Mouse (Mus musculus) spleen, postnatal 14 days (tissue): Measurements from ENCODE around the gene Hlx.

Experiments used
- DNase-seq, 2 experiments: peaks; one replicate each; pipeline ENCODE4 v3.0.0; 2021 to 2022; ENCODE audit warnings: low spot score in 2 of 2

The Hlx gene

DNA sequence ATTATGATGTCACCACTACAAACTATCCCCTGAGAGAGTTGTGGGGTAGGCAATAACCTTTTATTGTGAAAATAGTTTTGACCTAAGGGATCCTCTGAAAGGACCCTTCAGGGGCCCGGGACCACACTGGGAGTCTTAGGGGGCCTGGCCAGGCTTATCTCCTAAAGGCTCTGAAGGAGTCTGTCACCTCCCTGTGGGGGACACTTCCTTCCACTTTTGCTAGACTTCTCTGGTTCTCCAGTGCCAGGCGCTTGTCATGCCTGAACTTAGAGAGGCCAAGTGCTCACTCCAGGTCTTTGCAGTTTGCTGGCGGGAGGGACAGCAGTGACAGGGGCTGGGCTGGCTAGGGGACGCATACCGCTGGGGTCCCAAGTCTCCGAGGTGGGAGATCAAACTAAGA, 16.3 kb downstream of the Hlx start:
- DNase-seq: no peak

DNA sequence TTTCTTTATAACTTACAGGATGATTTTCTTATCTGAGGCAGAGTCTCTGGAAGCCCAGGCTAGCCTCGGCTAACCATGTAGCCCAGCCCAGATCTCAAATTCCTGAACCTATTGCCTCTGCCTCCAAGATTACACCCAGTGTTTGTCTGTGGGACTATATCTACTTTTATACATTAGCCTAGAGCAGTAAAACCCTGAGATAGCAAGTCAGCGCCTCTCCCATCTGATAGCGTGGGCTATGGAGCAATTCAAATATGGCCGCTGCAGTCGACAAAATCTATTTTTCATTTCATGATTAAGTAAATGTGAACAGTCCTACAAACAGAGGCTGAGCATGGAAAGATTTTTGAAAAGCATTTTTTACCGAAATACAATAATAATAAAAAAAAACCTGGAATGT, 16.7 kb downstream of the Hlx start:
- no peak for DNase-seq

DNA sequence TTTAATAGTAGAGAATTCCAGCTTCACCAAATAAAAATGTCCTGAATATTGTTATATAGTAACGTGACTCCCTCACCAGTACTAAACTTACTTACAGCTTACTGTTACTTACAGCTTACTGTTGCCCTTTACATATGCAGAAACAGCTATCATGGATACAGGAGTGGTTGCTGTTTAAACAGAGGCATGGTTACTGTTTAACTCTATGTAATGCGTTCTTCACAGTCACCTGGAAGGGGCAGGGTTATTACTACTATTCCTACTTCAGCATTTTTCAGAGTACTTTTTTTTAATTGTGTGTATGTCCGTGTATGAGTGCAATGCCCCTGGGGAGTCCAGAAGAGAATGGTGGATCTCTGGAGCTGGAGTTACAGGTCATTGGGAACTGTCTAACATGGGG, 17.9 kb downstream of the Hlx start:
- DNase-seq: no peak

DNA sequence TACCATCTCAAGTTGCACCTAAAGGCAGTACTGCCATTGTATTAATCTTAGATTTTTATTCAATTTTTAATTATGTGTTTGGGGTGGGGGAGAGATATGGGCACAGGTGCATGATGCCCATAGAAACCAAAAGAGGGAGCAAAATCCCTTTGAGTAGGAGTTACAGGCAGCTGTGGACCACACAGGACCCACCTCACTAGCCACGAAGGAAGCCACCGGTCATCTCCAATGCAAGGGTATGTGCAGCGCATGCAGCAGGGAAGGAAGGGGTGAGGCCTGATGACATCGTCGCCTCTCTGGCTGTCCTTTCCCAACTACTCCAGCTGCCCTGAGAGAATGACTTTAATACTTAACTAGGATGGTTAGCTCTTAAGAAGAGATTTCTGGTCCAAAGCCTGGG, 18.7 kb downstream of the Hlx start:
- no peak for DNase-seq

DNA sequence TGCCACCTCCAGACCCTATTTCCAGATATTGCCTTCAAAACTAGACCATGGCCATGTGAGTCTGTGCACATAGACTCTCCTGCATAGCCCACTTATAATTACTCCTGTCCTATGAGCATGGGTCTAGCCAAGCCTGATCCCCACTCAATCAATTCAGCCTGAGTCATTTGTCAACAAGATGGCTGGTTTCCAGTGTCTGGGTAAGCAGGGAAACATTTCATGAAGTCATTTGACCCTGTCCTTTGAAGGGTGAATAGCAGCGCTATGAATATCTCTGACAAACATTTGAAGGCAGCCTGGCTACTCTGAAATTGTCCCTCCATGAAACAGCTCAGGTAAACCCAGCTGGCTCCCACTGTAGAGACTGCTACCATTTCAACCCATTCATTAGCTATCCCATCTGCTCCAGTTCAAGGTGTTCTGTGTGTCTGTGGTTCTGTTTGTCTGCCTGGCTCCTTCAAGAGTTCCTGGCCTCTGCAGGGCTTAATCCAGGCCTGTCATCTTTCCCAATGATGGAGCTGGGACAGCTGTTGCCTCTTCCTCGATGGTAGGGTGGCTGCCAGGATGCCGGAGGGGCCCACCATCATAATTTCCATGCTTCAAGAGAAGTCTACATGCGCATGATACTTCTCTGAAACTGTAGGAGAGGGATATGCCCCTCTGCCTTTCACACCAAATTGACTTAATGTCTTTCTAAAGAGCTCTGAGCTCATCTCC, 24.7 kb downstream of the Hlx start:
- DNase-seq: no peak

DNA sequence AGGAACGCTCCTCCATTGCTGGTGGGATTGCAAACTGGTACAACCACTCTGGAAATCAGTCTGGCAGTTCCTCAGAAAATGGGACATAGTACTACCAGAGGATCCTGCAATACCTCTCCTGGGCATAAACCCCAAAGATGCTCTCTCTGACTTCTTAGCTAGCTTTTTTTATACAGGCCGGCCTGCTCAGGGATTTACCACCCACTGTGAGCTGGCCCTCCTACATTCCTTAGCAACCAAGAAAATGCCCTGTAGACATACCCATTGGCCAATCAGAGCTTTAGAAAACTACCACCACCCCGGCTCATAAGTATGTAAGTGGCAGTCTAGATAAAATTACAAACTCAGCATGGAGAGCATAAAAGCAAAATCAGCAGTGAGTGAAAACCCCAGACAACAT, 27.5 kb downstream of the Hlx start:
- no peak for DNase-seq

DNA sequence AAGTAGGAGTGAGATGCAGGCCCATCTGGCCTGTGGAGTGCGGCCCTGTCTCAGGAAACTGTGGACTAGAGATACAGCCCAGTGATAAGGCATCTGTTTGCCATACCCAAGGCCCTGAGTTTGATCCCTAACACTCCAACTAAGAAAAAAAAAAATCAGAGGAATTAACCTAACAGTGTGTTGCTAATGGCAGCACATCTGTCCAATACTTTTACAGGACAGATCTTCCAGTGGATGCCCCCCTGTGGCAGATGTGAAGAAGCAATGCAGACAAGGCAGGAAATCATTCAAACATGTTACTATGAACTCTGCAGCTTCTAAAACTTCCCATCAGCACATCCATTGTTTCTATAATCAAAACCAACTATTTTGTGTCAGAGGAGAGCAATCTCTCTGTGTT, 33.1 kb downstream of the Hlx start:
- no peak for DNase-seq

DNA sequence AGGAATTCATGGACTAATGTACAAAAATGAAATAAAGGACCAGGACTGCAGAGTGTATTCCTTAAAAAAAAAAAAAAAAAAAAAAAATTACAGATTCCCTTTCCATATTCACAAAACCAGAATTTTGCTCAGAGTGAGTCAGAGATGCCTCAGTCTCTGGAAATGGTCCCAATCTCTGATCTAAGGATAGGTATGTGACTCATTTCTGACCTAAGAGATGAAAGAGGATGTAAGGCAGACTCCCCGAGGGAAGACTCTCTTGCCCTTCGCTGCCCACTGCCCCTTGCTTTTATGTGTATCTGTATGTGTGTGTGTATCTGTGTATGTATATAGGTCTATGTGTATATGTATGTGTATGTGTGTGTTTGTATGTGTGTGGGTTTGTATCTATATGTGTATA, 37.0 kb downstream of the Hlx start:
- DNase-seq: no peak

DNA sequence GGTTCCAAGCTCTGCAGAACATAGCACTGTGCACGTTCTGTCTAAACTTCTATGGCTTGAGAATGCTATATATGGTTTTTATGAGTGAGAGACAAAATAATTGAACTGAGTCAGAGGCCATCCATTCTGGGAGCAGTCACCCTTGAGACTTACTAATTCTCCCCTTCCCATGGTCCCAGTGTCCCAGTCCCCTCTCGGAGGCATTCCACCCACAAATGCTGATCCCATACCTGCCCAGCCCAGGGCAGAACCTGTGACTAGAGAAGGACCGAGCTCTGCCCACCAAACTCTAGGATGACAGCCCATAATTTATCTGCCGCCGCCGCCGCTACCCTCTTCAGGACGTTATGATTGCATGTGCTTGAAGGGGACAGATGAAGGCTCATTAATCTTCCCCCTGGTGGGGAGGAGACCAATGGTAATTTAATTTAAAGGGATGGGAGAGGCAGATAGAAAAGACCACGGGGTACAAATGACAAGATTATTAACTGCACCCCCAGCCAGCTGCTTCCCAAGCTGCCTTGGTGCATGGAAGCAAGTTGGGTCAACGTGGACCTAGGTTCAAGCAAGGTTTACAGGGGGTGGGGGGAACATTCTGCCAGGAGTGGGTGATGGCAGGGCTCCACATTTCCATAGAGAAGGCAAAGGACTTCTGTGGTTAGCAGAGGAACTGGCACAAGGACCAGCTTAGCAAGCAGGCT, 40.1 kb downstream of the Hlx start:
- no peak for DNase-seq

DNA sequence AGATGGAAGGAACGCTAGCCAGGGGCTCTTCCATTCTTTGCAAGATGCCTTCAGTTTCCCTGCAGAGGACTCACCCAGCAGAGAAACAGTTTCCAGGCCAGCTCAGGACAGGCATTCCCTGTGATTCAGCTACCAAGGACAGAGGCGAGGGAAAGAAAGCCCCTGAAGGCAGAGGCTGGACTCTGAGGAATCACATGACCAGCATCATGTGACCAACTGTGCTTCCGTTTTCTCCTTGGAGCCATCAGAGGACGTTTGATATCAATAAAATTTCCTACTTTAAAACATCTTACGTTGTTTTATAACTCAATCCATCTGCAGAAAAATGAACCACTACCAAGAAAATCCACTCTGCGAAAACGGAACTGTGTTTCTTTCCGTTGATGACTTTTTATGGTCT, 41.2 kb downstream of the Hlx start:
- no peak for DNase-seq

DNA sequence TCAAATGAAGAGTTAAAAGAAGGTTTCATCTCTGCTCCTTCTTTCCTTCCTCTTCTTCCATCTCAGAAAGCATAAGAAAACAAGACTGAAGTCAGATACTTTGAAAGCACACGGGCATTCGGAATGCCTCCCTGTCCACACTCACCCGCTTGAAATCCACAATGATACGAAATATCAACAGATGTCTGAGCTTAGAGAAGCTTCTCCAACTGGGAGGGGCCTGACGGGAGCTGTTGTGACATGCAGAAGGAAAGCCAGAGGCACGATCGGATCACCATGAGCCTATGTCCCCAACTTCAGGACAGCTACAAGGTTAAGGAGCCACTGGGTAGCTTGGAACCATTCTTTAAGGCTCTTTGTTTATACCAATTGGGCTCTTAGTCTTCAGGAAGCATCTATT, 44.4 kb downstream of the Hlx start:
- no peak for DNase-seq

DNA sequence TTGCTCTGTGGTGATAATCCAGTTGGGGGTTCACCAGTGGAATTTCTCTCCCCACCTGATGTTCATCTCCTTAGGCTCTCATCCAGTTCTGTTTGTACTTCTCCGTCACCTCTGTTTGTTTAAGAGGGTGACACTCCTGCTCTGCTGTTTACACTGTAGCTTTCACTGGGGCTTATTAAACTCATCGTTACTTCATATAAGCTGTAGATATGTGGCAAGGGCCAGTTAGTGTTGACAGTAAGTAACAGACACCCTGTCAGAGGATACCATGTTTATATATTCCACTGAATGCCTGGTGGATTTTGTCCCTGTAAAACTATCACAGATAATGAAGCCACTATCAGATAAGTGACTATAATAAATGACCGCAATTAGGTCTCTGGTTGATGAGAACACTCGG, 44.9 kb downstream of the Hlx start:
- no peak for DNase-seq

DNA sequence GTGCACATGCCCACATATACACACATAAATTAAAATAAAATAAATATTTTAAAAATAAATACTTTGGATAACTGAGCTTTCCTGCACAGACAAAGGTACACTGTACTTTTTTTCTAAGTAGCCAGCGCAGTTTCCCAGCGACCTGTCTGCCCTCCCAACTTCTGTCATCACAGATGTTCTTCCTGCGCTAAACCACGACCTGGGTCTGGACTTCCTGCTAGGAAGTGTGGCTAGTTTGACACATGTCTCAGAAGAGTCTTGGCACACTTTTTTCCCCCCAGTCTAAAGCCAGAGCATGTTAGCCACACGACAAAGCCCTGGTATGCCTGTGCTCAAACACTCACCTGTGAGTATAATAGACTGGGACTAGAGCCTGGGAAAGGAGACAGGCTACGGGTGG, 48.9 kb downstream of the Hlx start:
- no peak for DNase-seq

DNA sequence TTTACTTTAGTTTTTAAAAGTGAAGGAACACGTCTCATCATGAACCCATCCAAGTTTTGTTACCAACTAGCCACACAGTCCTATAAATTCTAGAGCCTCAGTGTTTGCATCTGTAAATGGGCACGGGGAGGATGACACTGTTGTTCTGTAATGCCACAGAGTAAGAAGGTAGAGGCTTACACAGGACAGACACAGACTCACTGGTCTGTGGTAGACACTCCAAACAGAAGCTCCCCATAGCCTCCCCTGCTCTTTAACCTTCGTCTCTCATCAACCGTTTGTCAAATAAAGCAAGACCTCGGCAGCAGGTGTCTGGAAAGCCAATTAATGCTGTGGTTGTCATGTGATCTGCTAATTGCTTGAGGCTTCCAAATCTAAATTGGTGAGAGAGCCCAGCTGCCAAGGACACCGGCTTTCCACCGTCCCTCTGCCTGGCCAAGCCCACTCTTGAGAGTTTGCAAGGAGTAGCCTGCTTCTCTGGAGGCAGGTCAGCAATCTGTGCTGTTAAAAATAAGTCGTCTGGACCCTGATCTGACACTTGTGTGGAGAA, 52.9 kb downstream of the Hlx start:
- DNase-seq: no peak

DNA sequence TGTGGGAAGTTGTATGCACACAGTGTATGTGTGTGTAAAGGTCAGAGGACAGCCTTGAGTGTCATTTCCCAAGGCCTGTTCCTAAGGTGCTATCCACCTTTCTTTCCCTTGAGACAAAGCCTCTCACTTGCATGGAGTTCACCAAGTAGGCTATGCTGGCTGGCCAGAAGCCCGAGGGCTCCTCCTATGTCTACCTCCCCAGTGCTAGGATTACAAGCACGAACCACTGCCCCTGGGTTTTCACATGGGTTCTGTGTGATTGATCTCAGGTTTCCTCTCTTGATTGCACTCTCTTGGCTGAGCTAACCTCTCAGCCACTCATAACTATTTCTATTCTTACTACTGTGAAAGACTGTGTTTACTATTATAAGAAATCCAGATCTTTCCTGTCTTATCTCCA, 54.8 kb downstream of the Hlx start:
- DNase-seq: no peak
